Mouse (Mus musculus): Measurements from ENCODE around the gene Ascl3. TPM values are rescaled to one million over a fixed set of nuclear protein-coding genes. Genes with fewer than 3 reads are reported as not detected.

Gene Ascl3
- total RNA-seq, 2 experiments from 2014 or later, result not detected

GRCm38 (mm10) chr7:109712198-109712597, 19.3 kb downstream of the Ascl3 start:
- ATAC-seq (replicated peaks; ENCODE audit: poor library complexity), result no peak

DNA sequence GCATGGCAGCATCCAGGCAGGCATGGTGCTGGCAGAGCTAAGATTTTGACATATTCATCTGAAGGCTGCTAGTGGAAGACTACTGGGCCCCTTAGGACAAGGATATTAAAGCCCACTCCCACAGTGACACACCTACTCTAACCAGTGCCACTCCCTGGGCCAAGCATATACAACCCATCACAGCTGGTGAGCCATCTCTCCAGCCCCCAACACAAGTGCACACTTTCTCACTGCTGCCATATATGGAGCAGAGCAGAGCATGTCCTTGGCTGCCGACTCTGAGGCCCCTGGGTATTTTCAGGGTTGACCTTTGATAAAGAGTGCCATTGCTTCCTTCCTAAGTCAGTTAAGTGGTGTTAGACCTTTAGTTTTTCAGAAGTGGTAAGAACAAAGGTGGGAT, 21.5 kb downstream of the Ascl3 start:
- ATAC-seq (replicated peaks; ENCODE audit: poor library complexity), result no peak

- no peak for ATAC-seq (replicated peaks; ENCODE audit: poor library complexity)
Observed at GRCm38 (mm10) chr7:109708961-109709382, 22.6 kb downstream of the Ascl3 start.

DNA sequence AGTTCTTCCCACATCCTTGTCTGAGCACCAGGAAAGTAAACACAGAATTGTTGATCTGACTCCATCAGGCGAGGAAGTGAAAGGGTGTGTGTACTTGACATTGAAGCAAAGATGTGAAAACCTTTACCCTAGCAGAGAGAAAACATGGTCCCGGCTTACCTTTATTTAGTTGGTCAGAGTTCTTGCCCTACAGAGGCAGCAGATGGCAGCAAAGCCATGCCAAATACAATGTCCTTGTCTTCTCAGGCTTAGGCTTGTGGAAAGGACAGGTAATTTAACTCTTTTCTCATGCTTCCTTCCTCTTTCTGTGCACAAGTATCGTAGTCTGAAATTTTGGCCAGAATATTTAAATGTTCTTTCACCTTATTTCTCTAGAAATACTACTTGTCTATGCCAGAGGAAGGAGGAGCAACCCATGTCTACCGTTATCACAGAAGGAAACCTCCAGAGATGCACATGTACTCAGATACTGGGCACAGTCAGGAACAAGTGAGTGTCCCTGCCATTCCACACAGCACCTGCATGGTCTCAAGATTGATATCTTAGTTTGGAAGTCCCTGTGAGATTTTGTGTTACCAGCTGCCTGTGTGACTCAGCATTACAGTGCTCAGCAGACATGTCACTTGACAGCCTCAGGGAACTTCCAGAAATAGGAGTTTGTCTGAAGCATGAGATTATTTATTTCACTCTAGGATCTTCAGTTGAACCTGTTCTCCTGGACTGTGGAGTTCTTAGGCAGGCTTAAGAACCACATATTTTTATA, 24.3 kb downstream of the Ascl3 start:
- ATAC-seq (replicated peaks; ENCODE audit: poor library complexity), result peak; percentile 47

- ATAC-seq (replicated peaks; ENCODE audit: poor library complexity), result no peak
Observed at GRCm38 (mm10) chr7:109704461-109704860, 27.1 kb downstream of the Ascl3 start.

GRCm38 (mm10) chr7:109704016-109704377, 27.5 kb downstream of the Ascl3 start:
- no peak for ATAC-seq (replicated peaks; ENCODE audit: poor library complexity)

GRCm38 (mm10) chr7:109703190-109704015, 28.1 kb downstream of the Ascl3 start, which contains the start of the genes St5 and Akip1:
TSS of gene St5 (minus strand) at chr7:109703605.
TSS of gene Akip1 (plus strand) at chr7:109703690.
- ATAC-seq (replicated peaks; ENCODE audit: poor library complexity), result peak; percentile 91

GRCm38 (mm10) chr7:109702721-109703120, 28.8 kb downstream of the Ascl3 start:
- ATAC-seq (replicated peaks; ENCODE audit: poor library complexity), result no peak

DNA sequence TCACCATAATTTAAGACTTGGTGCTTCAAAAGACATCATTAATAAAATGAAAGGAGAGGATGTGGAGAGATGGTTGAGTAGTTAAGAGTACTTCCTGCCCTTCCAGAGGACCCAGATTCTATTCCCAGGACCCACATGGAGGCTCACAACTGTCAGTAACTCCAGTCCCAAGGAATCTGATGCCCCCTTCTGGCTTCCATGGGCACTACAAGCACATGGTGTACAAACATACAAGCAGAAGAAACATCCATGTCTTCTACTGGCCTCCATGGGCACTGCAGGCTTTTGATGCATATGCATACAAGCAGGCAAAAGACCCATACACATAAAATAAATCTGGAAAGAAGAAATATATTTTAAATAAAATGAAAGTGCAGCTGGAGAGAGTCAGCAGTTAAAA, 31.3 kb downstream of the Ascl3 start:
- no peak for ATAC-seq (replicated peaks; ENCODE audit: poor library complexity)

GRCm38 (mm10) chr7:109695339-109695726, 36.2 kb downstream of the Ascl3 start:
- ATAC-seq (replicated peaks; ENCODE audit: poor library complexity), result no peak

DNA sequence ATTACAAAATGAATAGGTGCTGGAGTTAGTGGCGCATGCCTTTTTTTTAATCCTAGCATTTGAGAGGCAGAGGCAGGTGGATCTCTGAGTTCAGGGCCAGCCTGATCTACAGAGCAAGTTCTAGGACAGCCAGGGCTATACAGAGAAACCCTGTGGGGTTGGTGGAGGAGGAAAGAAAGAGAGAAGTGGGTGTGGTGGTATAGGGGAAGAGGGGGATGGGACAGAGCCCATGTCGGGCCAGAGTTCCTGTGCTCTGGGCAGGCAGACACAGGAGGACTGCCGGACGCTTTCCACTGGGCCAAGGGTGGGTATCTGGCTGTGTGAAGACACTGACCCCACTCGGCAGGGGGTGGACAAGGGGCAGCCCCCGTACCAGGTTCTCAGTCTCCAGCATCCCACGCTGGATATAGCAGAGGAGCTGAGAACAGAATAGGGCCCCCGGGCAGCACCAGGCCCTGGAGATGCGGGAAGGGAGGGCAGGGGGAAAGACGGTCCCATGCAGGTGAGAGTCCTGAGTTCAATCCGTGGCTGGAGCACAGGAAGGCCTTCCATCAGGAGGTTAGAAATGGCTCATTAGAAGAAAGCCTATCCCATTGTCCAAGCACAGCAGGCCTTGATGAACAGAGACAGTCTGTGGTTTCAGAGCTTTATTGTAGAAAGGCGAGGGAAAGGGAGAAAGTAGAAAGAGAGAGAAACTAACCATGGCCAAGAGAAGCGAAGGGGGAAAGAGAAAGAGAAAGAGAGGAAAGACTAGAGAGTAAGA, 36.8 kb downstream of the Ascl3 start:
- no peak for ATAC-seq (replicated peaks; ENCODE audit: poor library complexity)

GRCm38 (mm10) chr7:109690961-109691360, 40.6 kb downstream of the Ascl3 start:
- ATAC-seq (replicated peaks; ENCODE audit: poor library complexity), result no peak

GRCm38 (mm10) chr7:109690101-109690500, 41.4 kb downstream of the Ascl3 start:
- ATAC-seq (replicated peaks; ENCODE audit: poor library complexity), result 0 out of 2 replicates have a peak, but pooled peaks have one; percentile 29

DNA sequence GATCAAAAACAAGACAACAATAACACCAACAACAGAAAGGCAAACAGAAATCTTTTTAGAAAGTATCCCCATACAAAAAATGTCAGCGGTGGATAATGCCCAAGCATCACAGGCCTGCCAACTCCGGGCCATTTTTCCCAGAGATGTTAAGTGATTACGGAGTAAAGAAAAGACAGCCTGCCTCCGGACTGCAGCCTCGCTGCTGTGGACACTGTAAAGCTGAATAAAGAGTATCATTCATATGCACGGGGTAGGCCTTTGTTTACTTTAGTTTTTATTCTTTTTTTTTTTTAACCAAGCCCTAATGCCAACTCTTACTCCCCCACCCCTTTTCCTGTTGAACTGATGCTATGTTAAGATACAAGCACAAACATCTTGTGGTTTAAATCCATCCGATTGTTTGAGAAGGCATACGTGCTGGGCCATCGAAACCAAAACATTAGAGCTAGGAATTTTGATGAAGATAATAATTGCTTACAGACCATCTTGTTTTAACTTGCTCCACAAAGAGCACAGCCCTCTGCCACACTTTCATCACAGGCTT, 44.9 kb downstream of the Ascl3 start:
- ATAC-seq (replicated peaks; ENCODE audit: poor library complexity), result no peak

DNA sequence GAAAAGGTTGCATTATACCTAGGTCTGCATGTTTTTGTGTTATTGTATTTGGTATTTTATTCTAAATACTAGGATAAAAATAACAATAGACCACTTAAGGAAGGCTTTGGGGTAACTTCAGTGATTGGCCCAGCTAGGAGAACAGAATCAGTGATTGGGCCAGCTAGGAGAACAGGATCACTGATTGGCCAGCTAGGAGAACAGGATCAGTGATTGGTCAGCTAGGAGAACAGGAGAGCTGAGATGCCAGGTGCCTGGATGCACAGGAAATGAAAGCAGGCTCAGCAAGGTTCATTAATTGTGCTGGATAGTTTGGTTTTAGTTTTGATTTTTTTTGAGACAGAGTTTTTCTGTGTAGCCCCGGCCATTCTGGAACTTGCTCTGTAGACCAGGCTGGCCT, 50.6 kb downstream of the Ascl3 start:
- no peak for ATAC-seq (replicated peaks; ENCODE audit: poor library complexity)

- ATAC-seq (replicated peaks; ENCODE audit: poor library complexity), result no peak
Observed at GRCm38 (mm10) chr7:109680284-109680683, 51.2 kb downstream of the Ascl3 start.

Other genes starting within 250 kb of the Ascl3 start
- gene Trim66, start 223.6 kb downstream of the Ascl3 start, total RNA-seq (2015), result 0.15 and 0.22 TPM in 2 replicates
- gene Trim66, start 223.6 kb downstream of the Ascl3 start, total RNA-seq (2017), result 0.03 TPM in 1 of 2 replicates, not detected in the other
- gene Rpl27a, start 212.6 kb downstream of the Ascl3 start, total RNA-seq (2015), result 616 and 680 TPM in 2 replicates
- gene Rpl27a, start 212.6 kb downstream of the Ascl3 start, total RNA-seq (2017), result 869 and 1,010 TPM in 2 replicates
- 1.6 and 4.0 TPM in 2 replicates for gene St5, start 28.1 kb downstream of the Ascl3 start, total RNA-seq (2015)
- 2.0 and 2.9 TPM in 2 replicates for gene St5, start 28.1 kb downstream of the Ascl3 start, total RNA-seq (2017)
- gene Akip1, start 28.0 kb downstream of the Ascl3 start, total RNA-seq (2015), result 55.0 and 58.3 TPM in 2 replicates
- gene Akip1, start 28.0 kb downstream of the Ascl3 start, total RNA-seq (2017), result 31.7 and 32.2 TPM in 2 replicates
- gene BC051019, start 7.9 kb downstream of the Ascl3 start, total RNA-seq (2015), result not detected in 2 replicates
- gene BC051019, start 7.9 kb downstream of the Ascl3 start, total RNA-seq (2017), result not detected in 2 replicates
- gene Tmem9b, start 21.1 kb upstream of the Ascl3 start, total RNA-seq (2015), result 40.5 and 46.5 TPM in 2 replicates
- gene Tmem9b, start 21.1 kb upstream of the Ascl3 start, total RNA-seq (2017), result 16.6 and 26.2 TPM in 2 replicates
- not detected in 2 replicates for gene Nrip3, start 50.3 kb upstream of the Ascl3 start, total RNA-seq (2015)
- gene Nrip3, start 50.3 kb upstream of the Ascl3 start, total RNA-seq (2017), result 0.04 TPM in 1 of 2 replicates, not detected in the other
- not detected in 2 replicates for gene Scube2, start 134.0 kb upstream of the Ascl3 start, total RNA-seq (2015)
- gene Scube2, start 134.0 kb upstream of the Ascl3 start, total RNA-seq (2017), result 0.07 TPM in 1 of 2 replicates, not detected in the other
- 96.7 and 103 TPM in 2 replicates for gene Dennd5a, start 228.7 kb upstream of the Ascl3 start, total RNA-seq (2015)
- gene Dennd5a, start 228.7 kb upstream of the Ascl3 start, total RNA-seq (2017), result 54.9 and 57.8 TPM in 2 replicates